Mouse (Mus musculus) embryonic fibroblast, embryonic 13.5 days (primary cell): ENCODE data around the gene Clcn2.

Experiments used
- CTCF ChIP-seq: IDR thresholded peaks from 2 replicates; pipeline ENCODE4 v1.5.1; 2011; ENCODE audit warnings: mild to moderate bottlenecking, control low read depth, low read length, moderate library complexity, borderline replicate concordance; ENCODE audit not compliant: insufficient read depth
- POLR2A ChIP-seq: IDR thresholded peaks from 2 replicates; pipeline ENCODE4 v1.6.1; 2011; ENCODE audit warnings: low read depth, mild to moderate bottlenecking, control low read depth, low read length, moderate library complexity

- TF ChIP-seq CTCF, result no peak
- TF ChIP-seq POLR2A, result no peak
These were observed 18.6 kb upstream of the Clcn2 start for GRCm38 (mm10) chr16:20736168-20736567.
